In the genomic region with DNA sequence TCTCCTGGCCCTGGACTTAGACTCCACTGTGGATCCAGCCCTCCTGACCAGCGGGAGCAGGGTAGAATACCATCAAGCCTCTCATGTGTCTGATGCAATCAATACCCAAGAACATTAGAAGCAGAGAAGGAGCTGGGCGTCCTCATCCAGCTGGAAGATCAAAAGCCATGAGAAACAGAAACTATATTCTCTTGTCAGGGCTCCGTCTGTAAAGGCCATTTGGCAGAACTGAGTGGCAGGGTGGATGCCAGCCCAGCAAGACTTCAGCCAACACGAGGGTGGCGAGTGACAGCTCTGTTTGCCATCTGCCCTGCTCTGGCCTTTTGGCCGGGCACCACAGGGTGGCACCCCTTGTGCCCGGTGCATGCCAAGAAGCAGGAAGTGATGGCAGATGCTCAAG, we compare ENCODE assay signal across 11 mouse cellular contexts. TPM values are rescaled to one million over a fixed set of nuclear protein-coding genes. Genes with fewer than 3 reads are reported as not detected.
DNase-seq lines count a peak whose midpoint lies in the region; ATAC-seq and TF ChIP-seq lines count a peak whose summit lies in the region.
"Had no signal": no experiment of that assay in that cellular context is flagged by ENCODE, and none has a peak within 500 bp of the region (broad histone marks: within the 10 kb centered on the region; RNA-seq: fewer than 3 reads in every experiment).

No protein-coding gene starts in this region.

- TF ChIP-seq CTCF in kidney, postnatal 0 days (IDR thresholded peaks at IDR 0.05; ENCODE audit: low read depth): no peak

- H3K27ac ChIP-seq in kidney, postnatal 0 days: no peak overlapping the region
- no peak overlapping the region for H3K27ac ChIP-seq in kidney, embryonic 16.5 days (ENCODE audit: low read length)
- H3K27ac ChIP-seq in midbrain, embryonic 13.5 days: no peak overlapping the region
- H3K27ac ChIP-seq: embryonic facial prominence, embryonic 13.5 days; lung, embryonic 15.5 days had no signal

- H3K9ac ChIP-seq in kidney, postnatal 0 days (ENCODE audit: low read depth, low read length): no peak overlapping the region
- H3K9ac ChIP-seq in kidney, embryonic 16.5 days (replicated peaks; ENCODE audit: low read length): no peak overlapping the region
- no peak overlapping the region for H3K9ac ChIP-seq in midbrain, embryonic 13.5 days (replicated peaks)
- H3K9ac ChIP-seq: embryonic facial prominence, embryonic 13.5 days; lung, embryonic 15.5 days had no signal

- no peaks in the 10 kb centered on the region for H3K9me3 ChIP-seq in kidney, postnatal 0 days (replicated peaks; ENCODE audit: low read length)
- H3K9me3 ChIP-seq in kidney, embryonic 16.5 days (ENCODE audit: low read length): no peaks in the 10 kb centered on the region
- H3K9me3 ChIP-seq in midbrain, embryonic 13.5 days: no peaks in the 10 kb centered on the region
- H3K9me3 ChIP-seq: embryonic facial prominence, embryonic 13.5 days; lung, embryonic 15.5 days had no signal

- no peak overlapping the region for H3K4me2 ChIP-seq in kidney, postnatal 0 days (ENCODE audit: low read length)
- H3K4me2 ChIP-seq in kidney, embryonic 16.5 days (replicated peaks; ENCODE audit: low read depth, low read length): no peak overlapping the region
- no peak overlapping the region for H3K4me2 ChIP-seq in midbrain, embryonic 13.5 days (replicated peaks)
- H3K4me2 ChIP-seq: embryonic facial prominence, embryonic 13.5 days; lung, embryonic 15.5 days had no signal

- no peak overlapping the region for H3K4me3 ChIP-seq in kidney, postnatal 0 days (replicated peaks; ENCODE audit: low read depth, low read length)
- H3K4me3 ChIP-seq in kidney, embryonic 16.5 days (ENCODE audit: low read length): no peak overlapping the region
- no peak overlapping the region for H3K4me3 ChIP-seq in midbrain, embryonic 13.5 days (replicated peaks)
- H3K4me3 ChIP-seq: embryonic facial prominence, embryonic 13.5 days; lung, embryonic 15.5 days had no signal

- H3K36me3 ChIP-seq in kidney, postnatal 0 days (ENCODE audit: insufficient read depth, low read length): no peaks in the 10 kb centered on the region
- no peaks in the 10 kb centered on the region for H3K36me3 ChIP-seq in kidney, embryonic 16.5 days (ENCODE audit: insufficient read depth, low read length)
- H3K36me3 ChIP-seq in midbrain, embryonic 13.5 days: no peaks in the 10 kb centered on the region
- H3K36me3 ChIP-seq: embryonic facial prominence, embryonic 13.5 days; lung, embryonic 15.5 days had no signal

- no peaks in the 10 kb centered on the region for H3K4me1 ChIP-seq in kidney, postnatal 0 days (replicated peaks; ENCODE audit: insufficient read depth, low read length)
- H3K4me1 ChIP-seq in kidney, embryonic 16.5 days (ENCODE audit: insufficient read depth, low read length): no peaks in the 10 kb centered on the region
- peaks cover 19% of the 10 kb centered on the region; the same call in 1 of the 2 replicates for H3K4me1 ChIP-seq in midbrain, embryonic 13.5 days (replicated peaks)
- H3K4me1 ChIP-seq: lung, embryonic 15.5 days had no signal

- peak; percentile 22 for DNase-seq in kidney, postnatal 0 days (ENCODE audit: low spot score)
- peak; percentile 53 for DNase-seq in adipocyte (ENCODE audit: low spot score)
- DNase-seq in cerebellum, adult 11-12 months: peak; percentile 99
- peak; percentile 75 for DNase-seq in gastrocnemius, postnatal 25 days
- DNase-seq in T-cell, adult 2 months (ENCODE audit: low spot score): no peak
- DNase-seq: kidney, adult 18-20 months; thymus, postnatal 25 days had no signal

- H3K27me3 ChIP-seq in kidney, postnatal 0 days (ENCODE audit: insufficient read depth, low read length): no peaks in the 10 kb centered on the region
- no peaks in the 10 kb centered on the region for H3K27me3 ChIP-seq in kidney, embryonic 16.5 days (ENCODE audit: insufficient read depth, low read length)
- no peaks in the 10 kb centered on the region for H3K27me3 ChIP-seq in midbrain, embryonic 13.5 days
- H3K27me3 ChIP-seq: embryonic facial prominence, embryonic 13.5 days; lung, embryonic 15.5 days had no signal

- ATAC-seq in kidney, postnatal 0 days (replicated peaks; ENCODE audit: low FRiP score, low read depth): no peak
- no peak for ATAC-seq in kidney, embryonic 16.5 days (ENCODE audit: low FRiP score, low TSS enrichment)
- ATAC-seq in midbrain, embryonic 13.5 days: no peak

- 61% methylated on average over 7 of the region's 7 CpGs for WGBS in kidney, postnatal 0 days
- WGBS in kidney, embryonic 16.5 days: 62% methylated on average over 7 of the region's 7 CpGs
- 84% methylated on average over 7 of the region's 7 CpGs for WGBS in midbrain, embryonic 13.5 days

RNA-seq across cellular contexts. Expression of a gene that starts 30.8 kb away (rescaled TPM):
- polyA plus RNA-seq in kidney, postnatal 0 days (2015; fragmentation: Nextera tagmentation; extraction: Ambion mirVana): 14.4 and 15.7 TPM in 2 replicates
- polyA plus RNA-seq in kidney, embryonic 16.5 days (2015; fragmentation: Nextera tagmentation; extraction: Ambion mirVana): 20.6 and 21.7 TPM in 2 replicates
- total RNA-seq in gastrocnemius, postnatal 25 days (2021): 1 to 10 TPM; 5.5 to 8.3 TPM
- polyA plus RNA-seq in midbrain, embryonic 13.5 days (2015; fragmentation: Nextera tagmentation; extraction: Ambion mirVana): 16.7 and 17.5 TPM in 2 replicates
